Mouse (Mus musculus): ENCODE data around the gene Pcsk6. TPM values are rescaled to one million over a fixed set of nuclear protein-coding genes. Genes with fewer than 3 reads are reported as not detected.

Pcsk6 gene
- polyA plus RNA-seq, 1 experiment: 0.06 TPM

DNA sequence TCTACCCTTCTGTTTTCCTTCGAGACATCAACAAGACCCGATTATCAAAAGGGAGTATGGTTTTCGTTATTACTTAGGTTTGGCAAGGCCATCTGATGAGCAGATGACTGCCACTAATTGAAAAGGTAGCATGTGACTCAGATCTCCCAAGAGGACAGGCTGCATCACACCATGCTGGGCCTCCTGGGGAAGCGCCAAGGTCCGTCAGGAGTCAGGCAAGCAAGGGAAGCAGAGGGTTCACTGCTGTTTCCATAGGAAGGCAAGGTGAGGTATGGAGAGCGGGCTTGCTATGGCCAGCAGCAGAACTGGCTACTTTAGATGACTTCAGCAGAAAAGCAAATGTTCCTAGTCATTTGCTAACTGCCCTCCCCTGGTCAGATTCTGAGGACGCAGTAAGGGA lies 84.9 kb downstream of the Pcsk6 start:
- Histone ChIP-seq H3K27me3 (ENCODE audit: control insufficient read depth, insufficient read depth, insufficient read length) (peaks cover 72% of the 10 kb centered on the region), H3K79me2 (ENCODE audit: control insufficient read depth, insufficient read depth) (no peaks in the 10 kb centered on the region), H3ac (ENCODE audit: control insufficient read depth, insufficient read length, low read depth) (no peak overlapping the region), H3K4me3 (ENCODE audit: insufficient read depth, poor library complexity, severe bottlenecking) (no peak overlapping the region), H3K36me3 (ENCODE audit: control insufficient read depth, insufficient read depth) (no peaks in the 10 kb centered on the region), H3K79me3 (ENCODE audit: low read depth) (no peaks in the 10 kb centered on the region)
- TF ChIP-seq MAX (IDR thresholded peaks at IDR 0.05) (no peak), FOSL1 (IDR thresholded peaks at IDR 0.05; ENCODE audit: insufficient read depth, low read length, poor library complexity, severe bottlenecking) (no peak), MYOD1 (IDR thresholded peaks at IDR 0.05; ENCODE audit: control insufficient read depth, insufficient read length, low read depth) (no peak), CTCF (IDR thresholded peaks at IDR 0.05; ENCODE audit: control insufficient read depth, insufficient read depth, insufficient read length) (no peak), USF1 (IDR thresholded peaks at IDR 0.05; ENCODE audit: low read depth) (no peak), MYOG (IDR thresholded peaks at IDR 0.05; ENCODE audit: control insufficient read depth, extremely low read depth, insufficient read length) (no peak), CEBPB (IDR thresholded peaks at IDR 0.05; ENCODE audit: low read depth) (no peak)

- H3K36me3 ChIP-seq (ENCODE audit: control insufficient read depth, insufficient read depth): no peaks in the 10 kb centered on the region
- TF ChIP-seq FOSL1 (IDR thresholded peaks at IDR 0.05; ENCODE audit: insufficient read depth, low read length, poor library complexity, severe bottlenecking) (no peak), MYOG (IDR thresholded peaks at IDR 0.05; ENCODE audit: control insufficient read depth, extremely low read depth, insufficient read length) (no peak)
- H3K79me2 ChIP-seq (ENCODE audit: control insufficient read depth, insufficient read depth): no peaks in the 10 kb centered on the region
- peaks cover 58% of the 10 kb centered on the region for H3K27me3 ChIP-seq (ENCODE audit: control insufficient read depth, insufficient read depth, insufficient read length)
- no peaks in the 10 kb centered on the region for H3K79me3 ChIP-seq (ENCODE audit: low read depth)
- no peak overlapping the region for H3ac ChIP-seq (ENCODE audit: control insufficient read depth, insufficient read length, low read depth)
- no peak overlapping the region for H3K4me3 ChIP-seq (ENCODE audit: insufficient read depth, poor library complexity, severe bottlenecking)
Observed at GRCm38 (mm10) chr7:65948891-65949290, 87.4 kb downstream of the Pcsk6 start.

- no peak overlapping the region for H3ac ChIP-seq (ENCODE audit: control insufficient read depth, insufficient read length, low read depth)
- TF ChIP-seq MYOG (IDR thresholded peaks at IDR 0.05; ENCODE audit: control insufficient read depth, extremely low read depth, insufficient read length) (no peak), CTCF (IDR thresholded peaks at IDR 0.05; ENCODE audit: control insufficient read depth, insufficient read depth, insufficient read length) (no peak), MAX (IDR thresholded peaks at IDR 0.05) (no peak), CEBPB (IDR thresholded peaks at IDR 0.05; ENCODE audit: low read depth) (no peak), FOSL1 (IDR thresholded peaks at IDR 0.05; ENCODE audit: insufficient read depth, low read length, poor library complexity, severe bottlenecking) (no peak)
- H3K27me3 ChIP-seq (ENCODE audit: control insufficient read depth, insufficient read depth, insufficient read length): peaks cover 6% of the 10 kb centered on the region
- H3K79me2 ChIP-seq (ENCODE audit: control insufficient read depth, insufficient read depth): no peaks in the 10 kb centered on the region
- H3K36me3 ChIP-seq (ENCODE audit: control insufficient read depth, insufficient read depth): no peaks in the 10 kb centered on the region
- no peak overlapping the region for H3K4me3 ChIP-seq (ENCODE audit: insufficient read depth, poor library complexity, severe bottlenecking)
- no peaks in the 10 kb centered on the region for H3K79me3 ChIP-seq (ENCODE audit: low read depth)
Observed at GRCm38 (mm10) chr7:65954583-65954982, 93.0 kb downstream of the Pcsk6 start.

DNA sequence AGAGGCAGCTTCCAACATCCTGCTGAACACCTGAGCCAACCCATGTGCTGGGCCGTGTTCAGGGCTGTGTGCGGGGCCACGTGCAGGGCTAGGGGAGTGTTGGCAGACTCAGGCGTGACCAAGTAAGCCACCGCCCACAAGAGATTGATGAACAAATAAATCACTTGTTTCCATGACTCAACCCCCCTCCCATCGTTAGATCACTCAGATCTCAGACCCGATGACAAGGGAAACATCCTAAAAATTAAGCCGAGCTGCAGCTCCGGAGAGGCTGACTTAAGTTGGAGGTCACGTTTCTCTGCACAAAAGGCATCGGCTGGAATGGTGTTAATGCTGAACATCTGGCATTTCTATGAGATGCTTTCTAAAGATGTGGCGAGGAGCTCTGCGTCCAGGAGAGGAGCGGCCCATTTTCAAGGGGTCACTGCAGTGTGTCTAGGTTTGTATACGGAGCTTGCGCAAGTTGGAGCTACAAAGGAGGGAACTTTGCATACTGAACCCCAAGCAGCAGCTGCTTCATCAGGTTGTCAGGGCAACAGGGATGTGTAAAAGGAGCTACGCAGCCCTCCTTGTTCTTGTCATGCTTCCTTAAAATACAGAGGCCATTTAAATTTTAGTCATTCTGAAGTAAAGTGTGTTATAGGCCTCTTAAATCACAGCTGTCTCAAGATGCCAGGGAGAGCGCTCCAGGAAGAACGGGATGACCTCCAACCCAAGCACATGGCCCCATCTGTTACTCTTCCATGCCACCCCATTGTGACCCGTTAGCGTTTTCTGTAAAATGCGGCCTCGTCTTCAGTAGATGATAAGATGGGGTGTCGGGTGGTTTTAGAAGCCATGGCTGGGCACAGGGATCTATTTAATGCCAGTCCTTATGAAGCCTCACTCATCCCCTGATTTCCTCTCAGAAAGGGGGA lies 94.0 kb downstream of the Pcsk6 start:
- Histone ChIP-seq H3K36me3 (ENCODE audit: control insufficient read depth, insufficient read depth) (no peaks in the 10 kb centered on the region), H3K79me2 (ENCODE audit: control insufficient read depth, insufficient read depth) (no peaks in the 10 kb centered on the region), H3ac (ENCODE audit: control insufficient read depth, insufficient read length, low read depth) (no peak overlapping the region), H3K27me3 (ENCODE audit: control insufficient read depth, insufficient read depth, insufficient read length) (no peaks in the 10 kb centered on the region), H3K79me3 (ENCODE audit: low read depth) (no peaks in the 10 kb centered on the region), H3K4me3 (ENCODE audit: insufficient read depth, poor library complexity, severe bottlenecking) (no peak overlapping the region)
- TF ChIP-seq MYOD1 (IDR thresholded peaks at IDR 0.05; ENCODE audit: control insufficient read depth, insufficient read length, low read depth) (no peak), USF1 (IDR thresholded peaks at IDR 0.05; ENCODE audit: low read depth) (no peak), FOSL1 (IDR thresholded peaks at IDR 0.05; ENCODE audit: insufficient read depth, low read length, poor library complexity, severe bottlenecking) (no peak), CTCF (IDR thresholded peaks at IDR 0.05; ENCODE audit: control insufficient read depth, insufficient read depth, insufficient read length) (no peak), CEBPB (IDR thresholded peaks at IDR 0.05; ENCODE audit: low read depth) (no peak), MAX (IDR thresholded peaks at IDR 0.05) (no peak), MYOG (IDR thresholded peaks at IDR 0.05; ENCODE audit: control insufficient read depth, extremely low read depth, insufficient read length) (no peak)

DNA sequence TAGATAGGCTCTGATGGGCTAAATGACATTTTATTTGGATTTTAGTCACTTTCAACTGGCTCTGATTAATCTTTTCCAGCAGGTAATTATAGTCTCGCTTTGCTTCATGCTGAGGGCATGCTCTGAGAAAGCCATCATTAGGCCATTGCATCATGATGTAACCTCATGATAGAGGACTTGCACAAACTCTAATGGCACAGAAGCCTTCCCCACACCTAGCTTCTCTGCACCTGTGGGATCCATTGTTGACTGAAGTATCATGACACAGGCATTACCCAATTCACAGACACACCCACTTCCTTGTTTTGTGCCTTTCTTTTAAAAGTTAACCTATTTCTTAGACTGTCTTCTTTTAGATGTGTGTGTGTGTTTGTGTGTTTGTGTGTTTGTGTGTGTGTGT lies 95.7 kb downstream of the Pcsk6 start:
- Histone ChIP-seq H3ac (ENCODE audit: control insufficient read depth, insufficient read length, low read depth) (no peak overlapping the region), H3K4me3 (ENCODE audit: insufficient read depth, poor library complexity, severe bottlenecking) (no peak overlapping the region), H3K36me3 (ENCODE audit: control insufficient read depth, insufficient read depth) (no peaks in the 10 kb centered on the region), H3K27me3 (ENCODE audit: control insufficient read depth, insufficient read depth, insufficient read length) (no peaks in the 10 kb centered on the region), H3K79me3 (ENCODE audit: low read depth) (no peaks in the 10 kb centered on the region), H3K79me2 (ENCODE audit: control insufficient read depth, insufficient read depth) (no peaks in the 10 kb centered on the region)
- no peak for TF ChIP-seq CEBPB (IDR thresholded peaks at IDR 0.05; ENCODE audit: low read depth)
- TF ChIP-seq USF1 (IDR thresholded peaks at IDR 0.05; ENCODE audit: low read depth): no peak
- TF ChIP-seq MYOD1 (IDR thresholded peaks at IDR 0.05; ENCODE audit: control insufficient read depth, insufficient read length, low read depth): no peak
- TF ChIP-seq FOSL1 (IDR thresholded peaks at IDR 0.05; ENCODE audit: insufficient read depth, low read length, poor library complexity, severe bottlenecking): no peak
- TF ChIP-seq MAX (IDR thresholded peaks at IDR 0.05): no peak
- no peak for TF ChIP-seq MYOG (IDR thresholded peaks at IDR 0.05; ENCODE audit: control insufficient read depth, extremely low read depth, insufficient read length)
- TF ChIP-seq CTCF (IDR thresholded peaks at IDR 0.05; ENCODE audit: control insufficient read depth, insufficient read depth, insufficient read length): no peak

GRCm38 (mm10) chr7:65958105-65958504 lies 96.6 kb downstream of the Pcsk6 start:
- Histone ChIP-seq H3K4me3 (ENCODE audit: insufficient read depth, poor library complexity, severe bottlenecking) (no peak overlapping the region), H3K79me3 (ENCODE audit: low read depth) (no peaks in the 10 kb centered on the region), H3K36me3 (ENCODE audit: control insufficient read depth, insufficient read depth) (no peaks in the 10 kb centered on the region), H3ac (ENCODE audit: control insufficient read depth, insufficient read length, low read depth) (no peak overlapping the region), H3K79me2 (ENCODE audit: control insufficient read depth, insufficient read depth) (no peaks in the 10 kb centered on the region), H3K27me3 (ENCODE audit: control insufficient read depth, insufficient read depth, insufficient read length) (no peaks in the 10 kb centered on the region)
- TF ChIP-seq FOSL1 (IDR thresholded peaks at IDR 0.05; ENCODE audit: insufficient read depth, low read length, poor library complexity, severe bottlenecking) (no peak), MAX (IDR thresholded peaks at IDR 0.05) (no peak), CEBPB (IDR thresholded peaks at IDR 0.05; ENCODE audit: low read depth) (no peak), MYOD1 (IDR thresholded peaks at IDR 0.05; ENCODE audit: control insufficient read depth, insufficient read length, low read depth) (no peak), MYOG (IDR thresholded peaks at IDR 0.05; ENCODE audit: control insufficient read depth, extremely low read depth, insufficient read length) (no peak), CTCF (IDR thresholded peaks at IDR 0.05; ENCODE audit: control insufficient read depth, insufficient read depth, insufficient read length) (no peak), USF1 (IDR thresholded peaks at IDR 0.05; ENCODE audit: low read depth) (no peak)
